Mouse (Mus musculus): ENCODE measurements around the gene Aifm1.

DNA sequence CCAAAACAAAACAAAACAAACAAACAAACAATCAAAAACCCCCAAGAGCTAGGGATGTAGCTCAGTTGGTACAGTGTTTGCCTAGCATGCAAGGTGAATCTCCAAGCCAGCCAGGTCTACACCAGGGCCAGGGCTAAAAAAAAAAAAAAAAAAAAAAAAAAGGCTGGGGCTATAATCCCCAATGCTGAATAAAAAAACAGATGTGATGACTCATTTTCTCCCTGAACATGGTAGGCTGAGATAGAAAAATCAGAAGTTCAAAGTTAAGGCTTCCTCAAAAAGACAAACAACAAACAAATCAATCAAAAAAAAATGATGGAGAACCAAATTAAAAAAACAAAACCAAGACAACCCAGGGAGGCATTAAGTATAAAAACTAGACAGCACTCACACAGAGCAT is 84.3 kb downstream of the Aifm1 start:
- TF ChIP-seq CTCF (IDR thresholded peaks at IDR 0.05; ENCODE audit: insufficient read depth, low read depth, low read length) (no peak), POLR2A (IDR thresholded peaks at IDR 0.05; ENCODE audit: insufficient read depth, low read depth, low read length) (no peak)

Data from olfactory bulb, adult 2 months (tissue).